ENCODE assay signal across 10 mouse cellular contexts in the genomic region with DNA sequence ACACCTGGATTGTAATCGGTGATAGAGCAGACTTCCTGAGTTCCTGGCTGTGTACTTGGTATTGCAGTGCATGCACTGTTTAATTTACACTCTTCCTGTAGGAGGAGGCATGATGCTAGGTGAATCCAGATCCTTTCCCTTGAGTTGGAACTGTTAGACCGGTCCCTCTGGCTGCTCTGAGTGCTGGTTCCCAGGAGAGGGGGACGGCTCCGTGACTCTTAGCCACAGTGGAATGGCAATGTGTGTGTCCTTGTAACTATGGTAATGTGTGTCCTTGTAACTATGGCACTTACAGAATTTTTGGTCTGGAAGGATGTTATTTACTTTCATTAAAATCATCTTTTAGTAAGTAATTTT. TPM values are rescaled to one million over a fixed set of nuclear protein-coding genes. Genes with fewer than 3 reads are reported as not detected.
A peak's percentile ranks its signal among the peaks of the same experiment; 100 is the strongest.
DNase-seq lines count a peak whose midpoint lies in the region; ATAC-seq and TF ChIP-seq lines count a peak whose summit lies in the region.
"Had no signal": no experiment of that assay in that cellular context is flagged by ENCODE, and none has a peak within 500 bp of the region (broad histone marks: within the 10 kb centered on the region; RNA-seq: fewer than 3 reads in every experiment).

No protein-coding gene starts in this region.

- no peak overlapping the region for H3K9ac ChIP-seq in embryonic facial prominence, embryonic 14.5 days (ENCODE audit: low read depth, low read length)
- no peak overlapping the region for H3K9ac ChIP-seq in hindbrain, embryonic 13.5 days
- no peak overlapping the region for H3K9ac ChIP-seq in midbrain, embryonic 14.5 days (replicated peaks; ENCODE audit: low read length)

- no peak overlapping the region for H3K4me2 ChIP-seq in embryonic facial prominence, embryonic 14.5 days (ENCODE audit: low read depth, low read length)
- H3K4me2 ChIP-seq in hindbrain, embryonic 13.5 days = no peak overlapping the region
- H3K4me2 ChIP-seq in midbrain, embryonic 14.5 days (ENCODE audit: low read length) = no peak overlapping the region

- H3K4me3 ChIP-seq in layer of hippocampus, adult 2 months = no peak overlapping the region
- H3K4me3 ChIP-seq in embryonic facial prominence, embryonic 14.5 days (ENCODE audit: low read depth, low read length) = no peak overlapping the region
- no peak overlapping the region for H3K4me3 ChIP-seq in hindbrain, embryonic 13.5 days
- H3K4me3 ChIP-seq in midbrain, embryonic 14.5 days (replicated peaks; ENCODE audit: low read depth, low read length) = no peak overlapping the region

- H3K27me3 ChIP-seq in embryonic facial prominence, embryonic 14.5 days (replicated peaks; ENCODE audit: control insufficient read depth, insufficient read depth, low read length) = no peaks in the 10 kb centered on the region
- no peaks in the 10 kb centered on the region for H3K27me3 ChIP-seq in hindbrain, embryonic 13.5 days
- H3K27me3 ChIP-seq in midbrain, embryonic 14.5 days (ENCODE audit: control insufficient read depth, insufficient read depth, low read length) = no peaks in the 10 kb centered on the region

- WGBS in embryonic facial prominence, embryonic 14.5 days = 37% methylated on average over 4 of the region's 4 CpGs
- WGBS in hindbrain, embryonic 13.5 days = 47% methylated on average over 4 of the region's 4 CpGs
- WGBS in midbrain, embryonic 14.5 days = 19% methylated on average over 4 of the region's 4 CpGs

- peak; percentile 53 for ATAC-seq in embryonic facial prominence, embryonic 14.5 days (ENCODE audit: low read depth)
- ATAC-seq in hindbrain, embryonic 13.5 days (ENCODE audit: low FRiP score) = 0 out of 2 replicates have a peak, but pooled peaks have one; percentile 33
- no peak for ATAC-seq in midbrain, embryonic 14.5 days (ENCODE audit: low FRiP score, low TSS enrichment)

- H3K36me3 ChIP-seq in embryonic facial prominence, embryonic 14.5 days (ENCODE audit: control insufficient read depth, insufficient read depth, low read length) = no peaks in the 10 kb centered on the region
- H3K36me3 ChIP-seq in hindbrain, embryonic 13.5 days = no peaks in the 10 kb centered on the region
- H3K36me3 ChIP-seq in midbrain, embryonic 14.5 days (ENCODE audit: control insufficient read depth, insufficient read depth, low read length) = no peaks in the 10 kb centered on the region

- H3K4me1 ChIP-seq in embryonic facial prominence, embryonic 14.5 days (ENCODE audit: control insufficient read depth, insufficient read depth, low read length) = peaks cover 22% of the 10 kb centered on the region
- H3K4me1 ChIP-seq in hindbrain, embryonic 13.5 days (replicated peaks) = peaks cover 31% of the 10 kb centered on the region
- peaks cover 20% of the 10 kb centered on the region for H3K4me1 ChIP-seq in midbrain, embryonic 14.5 days (ENCODE audit: control insufficient read depth, insufficient read depth, low read length)

- no peaks in the 10 kb centered on the region for H3K9me3 ChIP-seq in embryonic facial prominence, embryonic 14.5 days (ENCODE audit: control insufficient read depth, low read length)
- no peaks in the 10 kb centered on the region for H3K9me3 ChIP-seq in hindbrain, embryonic 13.5 days
- H3K9me3 ChIP-seq in midbrain, embryonic 14.5 days (ENCODE audit: control insufficient read depth, low read length) = no peaks in the 10 kb centered on the region

- DNase-seq in layer of hippocampus, adult 2 months (ENCODE audit: low spot score in 2 of 2) = no peak
- DNase-seq in layer of hippocampus, adult 9-10 months (ENCODE audit: low spot score) = no peak
- no peak for DNase-seq in embryonic facial prominence, embryonic 14.5 days (ENCODE audit: low spot score)
- DNase-seq in midbrain, embryonic 14.5 days = peak; percentile 20
- DNase-seq in testis, postnatal 14 days (ENCODE audit: low spot score) = no peak
- no peak for DNase-seq in right cerebral cortex, postnatal 36 days (ENCODE audit: low spot score in 2 of 2)
- DNase-seq: adrenal gland, adult 8-10 months; cerebellum, postnatal 10 days had no signal

- TF ChIP-seq CTCF in layer of hippocampus, adult 2 months (conservative IDR thresholded peaks at IDR 0.05) = no peak

- peak overlapping the region; percentile 62 for H3K27ac ChIP-seq in layer of hippocampus, adult 2 months
- peak overlapping the region; percentile 28 for H3K27ac ChIP-seq in embryonic facial prominence, embryonic 14.5 days (replicated peaks; ENCODE audit: low read depth, low read length)
- H3K27ac ChIP-seq in hindbrain, embryonic 13.5 days = no peak overlapping the region
- no peak overlapping the region for H3K27ac ChIP-seq in midbrain, embryonic 14.5 days (replicated peaks; ENCODE audit: low read depth, low read length)
- H3K27ac ChIP-seq: macrophage had no signal

RNA-seq across cellular contexts. Expression of a gene that starts 55.7 kb away (rescaled TPM):
- total RNA-seq in layer of hippocampus, adult 2 months (2021) = 100 to 1,000 TPM; 120 to 127 TPM
- polyA plus RNA-seq in embryonic facial prominence, embryonic 14.5 days (2014; fragmentation: Nextera tagmentation; extraction: Ambion mirVana) = 226 and 249 TPM in 2 replicates
- 279 and 284 TPM in 2 replicates for polyA plus RNA-seq in hindbrain, embryonic 13.5 days (2015; fragmentation: Nextera tagmentation; extraction: Ambion mirVana)
- 240 and 278 TPM in 2 replicates for polyA plus RNA-seq in midbrain, embryonic 14.5 days (2014; fragmentation: Nextera tagmentation; extraction: Ambion mirVana)

Comparison
In these comparisons a context has a peak if more than half of its experiments do, and no peak if none do; other contexts are left out.
1. H3K27ac ChIP-seq: peak in layer of hippocampus, adult 2 months (single experiment) and embryonic facial prominence, embryonic 14.5 days (single experiment); none in hindbrain, embryonic 13.5 days (single experiment) and midbrain, embryonic 14.5 days (single experiment).